Mouse (Mus musculus) urinary bladder, adult 2 months (tissue): Measurements from ENCODE around the gene Prss33. TPM values are rescaled to one million over a fixed set of nuclear protein-coding genes. Genes with fewer than 3 reads are reported as not detected.

Experiments
- DNase-seq: peaks from one replicate; pipeline ENCODE4 v3.0.0; 2022; ENCODE audit warnings: low spot score
- polyA plus RNA-seq: library from polyadenylated mRNA; depleted of rRNA; stranded (reverse); fragments of >200 nt; gene quantifications from 2 replicates; pipeline ENCODE4 v1.2.3, GENCODE M21; 2012

The Prss33 gene
- polyA plus RNA-seq, 1 experiment, result not detected

DNA sequence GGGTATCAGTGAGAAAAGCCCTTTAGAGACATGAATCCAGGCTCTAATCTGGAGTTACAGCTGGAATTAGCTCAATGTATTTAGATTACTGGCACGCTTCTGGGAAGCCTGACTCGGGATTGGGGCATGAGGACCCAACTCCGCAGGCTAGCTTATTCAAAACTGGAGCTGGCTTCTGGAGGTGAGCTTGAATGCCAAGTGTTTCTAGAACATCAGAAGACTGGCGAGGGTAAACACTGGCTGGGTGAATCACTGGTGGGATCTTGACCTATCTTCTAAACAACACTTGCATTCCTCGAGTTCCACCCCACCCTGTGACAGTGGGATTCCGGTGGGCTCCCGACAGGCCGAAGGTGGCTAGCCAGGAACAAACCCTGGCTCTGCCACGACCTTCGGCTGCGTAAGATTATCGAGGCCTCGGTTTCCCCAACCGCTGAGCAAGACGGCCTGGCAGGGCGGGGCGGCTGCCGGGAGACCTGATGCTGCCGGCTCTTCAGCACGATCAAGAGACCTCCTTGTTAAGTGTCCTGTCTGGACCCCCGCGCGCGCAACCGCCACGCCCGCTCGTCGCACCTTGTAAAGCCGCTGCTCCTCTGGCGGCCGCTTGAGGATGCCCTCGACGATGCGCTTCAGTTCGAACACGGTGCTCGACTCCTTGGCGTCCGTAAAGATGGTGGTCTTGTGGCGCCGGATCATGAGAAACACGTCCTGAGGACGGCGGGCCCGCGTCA, 7.4 kb downstream of the Prss33 start:
- DNase-seq, result peak; percentile 65

DNA sequence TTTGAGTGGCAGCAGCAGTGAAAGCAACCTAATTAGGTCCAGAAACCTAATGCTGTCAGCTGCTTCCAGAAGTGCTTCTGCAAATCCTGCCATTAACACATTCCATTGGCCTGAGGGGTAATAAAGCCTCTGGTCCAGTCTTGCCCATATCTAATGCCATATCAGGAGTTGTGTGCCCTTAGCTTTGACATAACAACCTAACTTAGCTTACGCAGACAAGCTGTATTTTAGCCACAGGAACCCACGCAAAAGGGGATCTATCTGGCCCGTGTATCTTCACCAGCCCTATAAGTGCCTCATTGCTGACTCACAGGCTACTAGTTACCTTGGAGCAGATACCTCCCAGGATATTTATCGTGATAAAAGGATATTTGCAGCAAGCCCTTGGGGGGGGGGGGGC, 10.3 kb downstream of the Prss33 start:
- DNase-seq, result no peak

DNA sequence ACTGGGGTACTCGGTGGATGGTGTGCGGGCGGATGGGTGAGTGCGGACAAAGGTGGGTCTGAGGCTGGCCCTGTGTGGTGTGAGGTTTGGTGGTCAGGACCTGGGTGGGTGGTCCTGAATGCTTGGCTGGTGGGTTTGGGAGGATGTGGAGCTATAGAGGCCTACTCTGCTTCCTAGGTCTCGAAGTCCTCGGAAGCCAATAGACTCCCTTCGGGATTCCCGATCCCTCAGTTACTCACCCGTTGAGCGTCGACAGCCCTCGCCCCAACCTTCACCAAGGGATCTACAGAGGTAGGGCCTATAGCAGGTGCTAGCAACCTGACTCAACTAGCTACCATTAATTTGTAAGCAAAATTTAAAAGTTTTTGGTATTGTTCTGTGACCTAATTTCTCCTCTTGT, 12.2 kb downstream of the Prss33 start:
- DNase-seq, result no peak

DNA sequence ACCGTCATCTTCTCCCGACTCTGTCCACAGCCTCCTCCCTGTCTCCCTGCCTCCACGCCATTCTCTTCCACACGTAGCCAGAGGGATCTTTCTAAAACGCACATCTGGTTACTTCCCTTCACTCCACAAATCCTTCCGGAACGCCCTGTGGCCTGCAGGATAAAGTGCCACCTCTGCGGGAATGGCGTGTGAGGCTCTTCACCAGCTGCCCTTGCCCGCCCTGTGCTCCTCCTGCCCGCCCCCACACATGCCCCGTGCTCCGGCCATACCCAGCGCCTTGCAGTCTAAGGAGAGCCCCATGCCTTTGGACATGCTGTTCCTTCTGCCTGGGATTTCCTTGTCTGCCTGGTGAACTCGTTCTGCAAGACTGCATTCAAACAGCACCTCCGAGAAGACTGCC, 12.8 kb downstream of the Prss33 start:
- DNase-seq, result no peak

DNA sequence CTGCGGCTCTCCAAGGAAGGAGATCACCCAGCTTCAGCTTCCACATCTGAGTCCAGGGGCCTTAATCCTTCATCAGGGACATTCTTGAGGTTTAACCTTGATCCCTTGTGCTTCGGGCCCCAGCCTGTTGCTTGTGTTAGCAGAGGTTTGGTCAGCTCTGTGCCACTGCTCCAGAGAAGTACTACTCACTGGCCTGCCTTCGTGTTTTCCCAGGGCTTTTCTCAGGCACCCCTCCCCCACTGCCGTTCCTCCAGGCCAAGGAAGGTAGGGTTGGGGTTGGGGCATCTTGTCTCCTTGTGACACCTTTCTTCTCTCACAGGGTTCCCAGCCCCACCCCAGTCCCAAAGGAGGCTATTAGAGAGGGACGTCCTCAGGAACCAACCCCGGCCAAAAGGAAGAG, 13.8 kb downstream of the Prss33 start:
- no peak for DNase-seq

DNA sequence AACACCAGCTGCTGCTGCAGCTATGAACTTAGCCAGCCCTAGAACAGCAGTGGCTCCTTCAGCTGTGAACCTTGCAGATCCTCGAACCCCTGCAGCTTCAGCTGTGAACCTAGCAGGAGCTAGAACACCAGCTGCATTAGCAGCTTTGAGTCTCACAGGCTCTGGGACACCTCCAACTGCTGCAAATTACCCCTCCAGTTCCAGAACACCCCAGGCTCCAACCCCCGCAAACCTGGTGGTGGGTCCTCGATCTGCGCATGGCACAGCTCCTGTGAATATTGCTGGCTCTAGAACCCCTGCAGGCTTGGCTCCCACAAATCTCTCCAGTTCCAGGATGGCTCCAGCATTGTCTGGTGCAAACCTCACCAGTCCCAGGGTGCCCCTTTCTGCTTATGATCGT, 15.1 kb downstream of the Prss33 start:
- DNase-seq, result no peak

DNA sequence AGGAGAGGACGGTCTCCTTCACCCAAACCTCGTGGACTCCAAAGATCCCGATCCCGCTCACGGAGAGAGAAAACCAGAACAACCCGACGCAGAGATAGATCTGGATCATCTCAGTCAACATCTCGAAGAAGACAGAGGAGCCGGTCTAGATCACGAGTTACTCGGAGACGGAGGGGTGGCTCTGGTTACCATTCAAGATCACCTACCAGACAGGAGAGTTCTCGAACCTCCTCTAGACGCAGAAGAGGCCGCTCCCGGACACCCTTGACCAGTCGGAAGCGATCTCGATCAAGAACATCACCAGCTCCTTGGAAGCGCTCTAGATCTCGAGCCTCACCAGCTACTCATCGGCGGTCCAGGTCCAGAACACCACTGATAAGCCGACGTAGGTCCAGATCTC, 16.6 kb downstream of the Prss33 start:
- no peak for DNase-seq

DNA sequence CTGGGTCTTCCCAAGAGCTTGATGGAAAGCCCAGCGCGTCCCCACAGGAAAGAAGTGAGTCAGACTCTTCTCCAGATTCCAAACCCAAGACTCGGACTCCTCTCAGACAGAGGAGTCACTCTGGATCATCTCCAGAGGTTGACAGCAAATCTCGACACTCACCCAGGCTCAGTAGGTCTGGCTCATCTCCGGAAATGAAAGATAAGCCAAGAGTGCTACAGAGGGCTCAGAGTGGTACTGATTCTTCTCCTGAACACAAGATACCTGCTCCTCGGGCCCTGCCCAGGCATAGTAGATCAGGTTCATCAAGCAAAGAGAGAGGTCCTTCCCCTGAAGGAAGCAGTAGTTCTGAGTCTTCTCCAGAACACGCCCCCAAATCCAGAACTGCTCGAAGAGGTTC, 17.3 kb downstream of the Prss33 start:
- no peak for DNase-seq

DNA sequence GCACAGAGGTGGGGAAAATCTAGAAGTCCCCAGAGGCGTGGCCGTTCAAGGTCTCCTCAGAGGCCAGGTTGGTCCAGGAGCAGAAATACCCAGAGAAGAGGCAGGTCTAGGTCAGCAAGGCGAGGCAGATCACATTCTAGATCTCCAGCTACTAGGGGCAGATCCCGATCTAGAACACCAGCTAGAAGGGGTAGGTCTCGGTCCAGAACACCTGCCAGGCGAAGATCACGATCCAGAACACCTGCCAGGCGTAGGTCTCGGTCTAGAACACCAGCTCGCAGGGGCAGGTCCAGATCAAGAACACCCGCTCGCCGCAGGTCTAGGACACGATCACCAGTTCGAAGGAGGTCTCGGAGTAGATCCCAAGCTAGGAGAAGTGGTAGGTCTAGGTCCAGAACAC, 20.2 kb downstream of the Prss33 start:
- DNase-seq, result no peak

DNA sequence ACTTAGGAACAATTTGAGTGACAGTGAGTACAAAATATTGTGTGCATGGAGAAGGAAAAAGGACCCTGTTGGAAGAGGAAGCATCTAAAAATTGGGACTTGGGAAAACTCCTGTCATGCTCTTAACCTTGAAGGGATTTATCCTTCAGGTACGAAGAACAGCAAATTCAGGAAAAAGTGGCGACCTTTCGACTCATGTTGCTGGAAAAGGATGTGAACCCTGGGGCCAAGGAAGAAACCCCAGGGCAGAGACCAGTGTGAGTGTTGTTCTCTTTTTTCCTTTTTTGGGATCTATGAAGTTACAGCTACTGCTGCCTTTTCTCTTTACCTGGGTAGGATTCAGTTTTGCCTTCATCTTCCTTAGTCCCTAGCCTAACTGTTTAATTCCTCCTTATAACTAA, 27.9 kb downstream of the Prss33 start:
- no peak for DNase-seq

DNA sequence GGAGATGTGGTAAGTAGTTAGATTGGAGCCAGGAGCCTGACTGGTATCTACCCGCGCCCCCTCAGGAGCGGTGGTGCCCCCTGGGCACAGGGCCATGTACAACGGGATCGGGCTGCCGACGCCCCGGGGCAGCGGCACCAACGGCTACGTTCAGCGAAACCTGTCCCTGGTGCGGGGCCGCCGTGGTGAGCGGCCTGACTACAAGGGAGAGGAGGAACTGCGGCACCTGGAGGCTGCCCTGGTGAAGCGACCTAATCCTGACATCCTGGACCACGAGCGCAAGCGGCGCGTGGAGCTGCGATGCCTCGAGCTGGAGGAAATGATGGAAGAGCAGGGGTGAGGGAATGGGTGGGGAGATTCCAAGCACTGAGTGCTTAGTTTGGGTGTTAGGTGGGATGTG, 29.0 kb downstream of the Prss33 start:
- peak; percentile 44 for DNase-seq

DNA sequence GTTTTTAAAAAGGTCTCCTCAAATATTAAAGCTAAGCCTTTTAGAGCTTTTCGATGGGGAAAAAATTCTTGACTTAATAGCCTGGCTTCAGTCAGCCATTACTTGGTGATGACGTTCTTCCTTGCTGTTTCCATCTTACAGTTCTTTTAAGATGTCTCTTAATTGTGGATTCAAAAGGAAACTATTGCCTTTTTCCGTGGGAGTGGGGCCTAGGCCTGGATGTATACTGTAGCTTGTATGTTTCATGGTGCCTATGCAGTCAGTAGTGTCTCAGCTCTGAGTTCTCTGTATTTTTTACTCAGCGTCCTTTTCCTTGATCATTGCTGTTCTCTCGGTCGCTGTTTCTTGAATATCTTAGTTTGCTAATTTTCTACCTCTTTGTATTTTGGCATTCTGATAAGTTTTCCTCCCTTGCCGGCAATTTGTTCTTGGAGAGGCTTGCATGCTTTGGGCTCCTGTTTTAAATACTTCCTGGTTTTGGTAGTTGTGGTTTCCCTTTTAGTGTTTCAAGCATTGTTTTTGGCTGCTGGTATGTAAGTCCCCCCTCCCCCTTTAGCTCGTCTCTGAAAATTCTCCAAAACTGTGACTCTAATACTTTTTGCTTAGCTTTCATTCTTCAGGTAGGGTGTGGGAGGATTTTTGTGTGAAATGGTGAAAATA, 31.3 kb downstream of the Prss33 start:
- DNase-seq, result no peak

DNA sequence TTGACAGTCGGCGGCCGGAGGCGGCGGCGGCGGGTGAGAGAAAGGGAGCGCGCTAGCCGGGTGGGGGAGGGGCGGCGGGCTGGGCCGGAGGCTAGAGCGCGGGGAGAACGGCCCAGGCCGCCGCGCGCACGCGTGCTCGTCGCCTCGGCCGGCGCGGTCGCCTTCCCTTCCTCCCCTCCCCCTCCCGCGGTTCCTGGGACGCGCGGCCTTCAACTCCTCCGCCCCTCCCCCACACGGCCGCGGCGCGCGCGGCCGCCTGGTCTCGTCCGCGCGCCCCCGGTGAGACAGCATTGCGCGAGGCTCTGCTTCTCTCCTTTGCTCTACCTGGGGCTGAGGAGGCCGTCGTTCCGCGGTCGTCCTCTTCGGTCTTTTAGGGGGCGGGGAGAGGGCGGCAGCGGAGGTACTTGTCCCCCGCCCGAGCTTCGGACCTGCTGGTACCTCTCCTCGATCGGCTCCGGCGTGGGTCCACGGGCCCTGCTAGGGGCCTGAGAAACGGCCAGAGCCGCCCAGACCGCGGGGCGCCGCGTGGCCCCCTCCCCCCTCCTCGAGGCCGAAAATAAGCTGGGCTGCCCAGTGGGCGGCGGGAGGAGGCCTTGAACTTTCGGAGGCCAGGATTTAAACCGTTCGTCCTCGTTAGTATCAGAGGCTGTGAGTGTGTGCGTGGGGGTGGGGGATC, 32.4 kb downstream of the Prss33 start:
- DNase-seq, result no peak

DNA sequence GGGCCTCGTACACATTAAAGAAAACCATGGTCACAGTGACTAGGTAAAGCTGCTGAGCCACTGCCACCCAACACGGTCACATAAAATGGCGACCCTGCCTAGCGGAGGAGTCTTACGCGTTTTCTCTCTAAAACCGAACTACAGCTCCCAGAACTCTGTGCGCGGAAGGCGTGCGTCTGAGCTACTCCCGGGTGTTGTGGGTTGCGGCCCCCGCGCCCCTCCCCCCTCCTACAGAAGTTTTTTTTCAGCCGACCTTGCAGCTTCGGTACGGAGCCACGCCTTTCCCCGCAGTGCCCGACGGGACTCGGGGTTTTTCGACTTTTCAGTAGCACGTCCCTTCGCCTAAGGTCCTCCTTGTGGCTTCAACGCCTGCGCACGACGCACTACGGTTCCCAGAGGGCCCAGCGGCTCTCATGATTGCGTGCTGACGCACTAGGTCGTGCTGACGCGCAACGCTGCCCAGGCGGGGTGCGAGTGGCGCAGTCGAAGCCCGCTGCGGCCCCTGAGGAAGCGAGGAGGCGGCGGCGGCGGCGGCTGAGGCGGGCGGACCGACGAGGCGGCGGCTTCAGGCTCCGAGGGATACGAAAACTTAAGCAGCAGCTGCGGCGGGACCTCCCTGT, 33.0 kb downstream of the Prss33 start:
- DNase-seq, result peak; percentile 93

DNA sequence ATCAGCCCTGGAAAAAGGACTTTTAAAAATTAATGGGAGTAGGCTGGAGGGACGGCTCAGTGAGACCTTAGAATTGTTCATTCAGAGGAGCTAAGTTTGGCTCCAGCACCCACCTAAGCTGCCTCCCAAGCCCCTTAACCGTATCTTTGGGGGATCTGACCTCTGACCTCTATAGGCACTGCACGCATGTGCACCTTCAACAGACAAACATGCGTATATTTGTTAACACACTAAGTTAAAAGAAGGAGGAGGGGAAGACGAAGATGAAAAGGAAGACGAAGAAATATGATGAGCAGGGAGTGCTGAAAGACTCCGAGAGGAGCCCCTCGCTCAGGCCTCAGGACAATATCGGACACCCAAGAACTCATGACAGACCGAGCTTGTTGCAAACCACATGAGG, 34.2 kb downstream of the Prss33 start:
- no peak for DNase-seq

DNA sequence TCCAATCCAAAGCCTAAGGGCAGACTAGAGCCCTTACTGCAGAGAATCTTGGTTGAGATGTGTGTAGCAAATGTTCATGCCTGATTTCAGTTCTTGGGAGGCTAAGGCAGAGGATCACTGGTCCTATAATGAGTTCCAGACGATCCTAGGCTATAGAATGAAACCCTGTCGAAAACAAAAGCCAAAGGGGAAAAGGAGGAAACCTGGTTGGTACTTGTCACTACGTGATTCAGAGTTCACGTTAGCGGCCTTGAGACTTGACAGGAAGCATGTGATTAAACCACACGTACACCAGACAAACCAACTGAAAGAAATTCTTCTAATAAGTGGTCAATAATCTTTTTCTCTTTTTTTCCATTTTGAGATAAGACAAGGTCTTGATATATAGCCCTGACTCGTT, 38.5 kb downstream of the Prss33 start:
- no peak for DNase-seq

DNA sequence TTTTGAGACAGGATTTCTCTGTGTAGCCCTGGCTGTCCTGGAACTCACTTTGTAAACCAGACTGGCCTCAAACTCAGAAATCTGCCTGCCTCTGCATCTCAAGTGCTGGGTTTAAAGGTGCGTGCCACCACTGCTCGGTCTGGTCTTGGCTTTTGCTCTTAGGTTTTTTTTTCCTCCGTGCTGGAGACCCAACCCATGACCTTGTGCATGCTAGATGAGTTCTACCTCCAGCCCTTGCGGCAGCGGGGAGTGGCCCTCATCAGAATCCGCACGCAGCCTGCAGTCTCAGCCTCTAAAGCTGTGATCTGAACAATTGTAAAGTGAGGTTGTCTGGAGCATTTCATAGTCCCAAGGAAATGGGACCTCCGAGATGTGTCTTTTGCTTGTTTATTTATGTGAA, 40.5 kb downstream of the Prss33 start:
- DNase-seq, result no peak

DNA sequence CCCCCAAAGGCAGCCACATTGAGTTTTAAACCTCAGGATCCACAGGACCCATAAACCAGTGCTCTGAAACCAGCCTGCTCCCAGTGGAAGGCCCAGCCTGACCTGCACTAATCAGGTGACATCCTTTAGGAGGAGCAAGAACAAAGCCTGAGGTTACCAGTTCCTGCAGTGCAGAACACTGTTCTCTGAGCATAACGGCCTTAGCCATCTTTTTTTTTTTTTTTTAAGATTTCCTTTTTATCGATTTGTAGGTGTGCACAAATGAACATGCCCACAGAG, 44.8 kb downstream of the Prss33 start:
- no peak for DNase-seq

DNA sequence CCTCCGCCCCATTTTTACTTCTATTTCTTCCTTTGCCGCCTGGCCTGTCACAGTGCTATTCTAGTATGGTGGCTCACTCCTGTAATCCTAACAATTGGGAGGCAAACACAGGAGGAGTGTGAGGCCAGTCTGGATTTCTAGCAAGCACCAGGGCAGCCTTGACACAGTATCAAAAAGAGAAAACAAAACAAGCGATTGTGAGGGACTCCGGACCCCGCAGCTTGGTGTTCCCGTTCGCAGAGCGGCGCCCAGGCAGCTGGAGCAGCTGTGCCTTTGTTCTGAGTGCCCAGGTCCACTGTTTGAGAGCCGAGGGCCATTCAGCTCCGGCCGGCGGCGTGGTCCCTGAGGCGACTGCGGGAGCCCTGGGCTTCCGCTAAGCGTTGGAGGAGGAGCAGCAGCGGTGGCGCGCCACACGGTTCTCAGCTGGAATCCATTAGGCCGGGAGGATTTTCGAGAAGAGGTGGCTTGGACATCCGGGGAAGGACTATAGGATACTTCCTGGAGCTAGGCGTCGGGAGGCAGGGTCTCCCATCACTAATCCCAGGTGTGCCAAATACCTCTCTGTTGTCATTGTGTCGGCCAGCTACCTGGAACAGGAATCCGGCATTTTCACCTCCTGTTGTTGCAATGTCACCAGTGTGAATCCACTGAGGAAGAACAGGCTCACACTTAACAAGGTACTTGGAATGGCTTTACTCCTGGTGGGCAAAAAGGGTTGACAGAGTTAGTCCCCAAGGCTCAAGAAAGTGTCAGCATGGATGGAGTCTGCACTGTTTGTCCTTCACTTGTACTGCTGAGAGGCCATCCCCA, 45.4 kb downstream of the Prss33 start, which contains the start of gene Srrm2:
Gene Srrm2, plus strand, starts transcription at position 264 of the 810 bp plus-strand sequence.
- DNase-seq, result peak; percentile 55

DNA sequence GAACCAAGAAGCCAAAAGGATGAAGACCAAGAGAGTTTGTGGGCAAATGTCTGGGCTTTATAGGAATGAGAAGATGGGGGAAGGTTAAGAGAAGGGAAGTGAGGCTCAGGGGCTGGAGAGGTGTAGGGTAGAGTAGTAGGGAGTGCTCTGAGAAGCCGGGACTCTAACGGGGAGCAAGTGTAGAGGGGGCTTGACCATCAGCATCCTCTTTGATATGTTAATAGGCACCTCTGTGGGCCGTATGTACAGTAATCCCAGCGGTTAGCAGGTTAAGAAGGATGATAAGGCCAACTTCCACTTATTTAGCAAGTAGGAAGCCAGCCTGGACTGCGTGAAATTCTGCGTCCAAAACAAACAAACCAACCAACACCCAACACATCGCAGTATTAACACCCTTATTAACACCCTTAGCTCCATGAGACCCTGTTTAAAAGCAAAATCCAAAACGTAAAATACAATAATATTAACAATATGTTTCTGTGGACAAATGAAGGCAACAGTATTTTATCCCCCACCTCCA, 46.0 kb downstream of the Prss33 start:
- DNase-seq, result no peak

DNA sequence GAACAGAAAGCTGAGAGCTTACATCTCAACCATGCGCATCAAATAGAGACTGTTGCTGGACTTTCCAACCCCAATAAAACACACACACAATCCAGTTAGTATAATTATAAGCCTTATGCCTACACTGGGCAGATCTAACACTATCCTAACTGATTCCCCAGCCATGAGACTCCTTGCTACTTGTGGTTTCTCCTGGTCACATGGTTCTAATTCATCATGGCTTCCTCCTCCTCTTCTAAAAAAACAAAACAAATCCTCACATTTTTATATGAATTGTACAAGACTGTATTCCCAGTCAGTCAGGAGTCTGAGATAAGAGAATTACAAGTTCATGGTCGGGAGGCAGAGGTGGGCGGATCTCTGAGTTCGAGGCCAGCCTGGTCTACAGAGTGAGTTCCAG, 46.9 kb downstream of the Prss33 start:
- DNase-seq, result no peak

DNA sequence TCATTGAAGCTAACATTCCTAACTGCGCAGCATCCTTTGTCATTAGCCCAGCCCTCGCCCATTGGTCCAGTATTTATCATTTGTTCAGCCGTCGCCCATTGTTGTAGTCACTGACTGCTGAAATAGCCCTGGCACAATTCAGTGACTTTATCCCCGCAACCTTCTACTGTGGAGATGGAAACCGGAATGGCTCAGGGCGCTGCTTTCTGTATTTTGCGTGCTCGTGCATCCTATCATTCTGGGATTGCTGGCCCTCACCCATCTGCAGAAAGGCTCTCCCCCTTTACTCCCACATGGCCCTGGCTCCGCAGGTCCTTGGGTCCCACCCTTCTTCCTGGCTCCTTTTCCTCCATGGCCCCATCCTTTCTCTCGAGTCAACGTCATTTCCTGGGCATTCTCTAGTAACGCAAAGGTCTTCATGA, 49.3 kb downstream of the Prss33 start:
- DNase-seq, result no peak
